Mouse (Mus musculus) right cerebral cortex, postnatal 10 days (tissue): ENCODE results near the gene Tns3.
A peak's percentile ranks its signal among the peaks of the same experiment; 100 is the strongest.

Experiments used
- DNase-seq, 2 experiments: peaks; one replicate each; pipeline ENCODE4 v3.0.0; 2021; ENCODE audit warnings: low spot score in 2 of 2

Gene Tns3

GRCm38 (mm10) chr11:8440221-8440620, 224.1 kb downstream of the Tns3 start:
- no peak for DNase-seq

DNA sequence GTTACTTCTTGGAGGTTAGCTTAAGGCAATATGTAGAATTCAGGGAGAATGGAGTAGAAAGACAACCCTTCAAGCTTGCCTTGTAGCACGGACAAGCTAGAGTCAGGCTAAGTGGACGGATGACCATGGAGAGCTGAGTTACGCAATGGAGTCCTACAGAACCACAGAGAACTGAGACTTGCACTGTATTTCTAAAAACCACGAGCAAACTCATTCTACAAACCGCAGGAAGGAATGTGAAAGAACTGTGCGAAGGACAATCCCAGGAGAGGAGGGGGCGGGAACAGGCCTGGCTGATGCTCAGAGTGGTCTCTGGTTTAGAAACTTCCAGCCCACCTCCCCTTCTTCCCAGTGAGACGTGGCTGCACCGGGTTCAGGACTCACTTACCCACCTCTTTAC, 225.3 kb downstream of the Tns3 start:
- DNase-seq = no peak

- no peak for DNase-seq
Measured at GRCm38 (mm10) chr11:8438269-8438668, 226.1 kb downstream of the Tns3 start.

- DNase-seq = peak in 1 of 2 experiments; percentile 9
Measured at GRCm38 (mm10) chr11:8435101-8435500, 229.2 kb downstream of the Tns3 start.

- DNase-seq = no peak
Measured at GRCm38 (mm10) chr11:8434366-8434765, 230.0 kb downstream of the Tns3 start.

DNA sequence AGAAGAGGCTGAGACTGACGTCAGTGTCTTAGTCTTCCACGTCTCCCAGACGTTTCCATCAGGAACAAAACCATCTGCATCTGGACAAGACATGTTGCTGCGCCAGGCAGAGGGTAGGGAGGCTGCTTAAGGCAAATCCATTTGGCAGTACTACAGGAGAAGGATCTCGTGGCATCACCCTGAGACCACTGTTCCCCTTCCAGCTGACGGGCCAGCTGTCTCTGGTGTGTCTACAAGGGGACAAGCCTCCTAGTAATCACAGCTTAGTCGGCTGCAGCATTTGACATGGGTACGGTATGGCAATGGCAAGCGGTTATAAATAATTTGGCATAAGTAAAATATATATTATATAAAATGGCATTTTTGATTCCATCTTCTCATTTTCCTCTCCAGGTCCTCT, 230.9 kb downstream of the Tns3 start:
- DNase-seq = no peak

DNA sequence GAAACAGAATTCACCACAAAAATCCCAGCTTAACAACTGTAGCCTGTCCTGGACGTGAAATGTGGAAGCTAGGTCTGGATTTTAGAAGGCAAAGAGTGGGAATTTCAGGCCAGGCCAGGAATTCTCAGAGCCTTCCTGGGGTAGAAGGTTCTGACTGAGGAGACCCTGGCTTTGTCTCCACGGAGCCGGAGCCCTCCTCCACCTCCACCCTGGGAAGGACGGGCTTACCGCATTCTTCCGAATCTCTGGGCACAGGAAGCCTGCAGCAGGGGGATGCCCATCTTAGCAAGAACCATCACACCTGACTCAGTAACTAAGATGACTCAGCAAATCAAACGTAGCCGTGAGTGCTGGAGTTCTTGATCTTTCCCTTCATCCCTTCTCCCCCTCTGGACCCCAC, 231.4 kb downstream of the Tns3 start:
- DNase-seq = no peak

DNA sequence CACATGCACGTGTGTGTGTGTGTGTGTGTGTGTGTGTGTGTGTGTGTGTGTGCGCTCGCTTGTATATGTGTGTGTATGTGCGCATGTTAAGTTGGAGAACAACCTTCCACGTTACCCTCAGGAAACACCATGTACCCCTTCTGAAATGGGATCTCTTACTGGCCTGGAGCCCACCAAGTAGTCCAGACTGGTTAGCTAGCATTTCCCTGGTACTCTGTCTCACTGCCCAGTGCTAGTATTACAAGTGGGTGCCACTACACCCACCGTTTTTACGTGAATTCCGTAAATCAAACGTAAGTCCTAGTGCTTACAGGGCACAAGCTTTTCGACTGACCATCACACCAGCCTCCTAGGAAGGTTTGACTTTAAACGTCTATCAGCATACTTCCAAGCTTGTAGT, 236.7 kb downstream of the Tns3 start:
- DNase-seq = peak in 1 of 2 experiments; percentile 10

DNA sequence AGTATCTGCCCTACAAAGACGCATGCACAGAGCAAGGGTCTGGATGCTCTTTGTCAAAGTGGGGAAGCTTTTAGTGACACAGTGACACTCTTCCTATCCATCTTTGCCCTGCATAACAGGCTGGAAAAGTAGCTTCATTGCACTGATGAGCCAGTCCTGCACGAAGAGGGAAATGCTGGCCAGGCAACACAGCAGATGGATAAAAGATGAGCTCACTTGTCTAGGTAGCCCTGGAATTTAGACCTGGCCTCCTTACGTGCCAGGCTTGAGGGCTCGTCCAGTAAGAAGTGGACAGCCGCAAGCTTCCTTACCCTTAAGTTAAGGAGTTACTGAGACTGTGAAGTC, 239.1 kb downstream of the Tns3 start:
- no peak for DNase-seq

- peak; percentile 85 to 91 for DNase-seq
Measured at GRCm38 (mm10) chr11:8424342-8425225, 239.8 kb downstream of the Tns3 start.

GRCm38 (mm10) chr11:8405225-8405899, 259.0 kb downstream of the Tns3 start:
- peak; percentile 79 to 81 for DNase-seq

- no peak for DNase-seq
Measured at GRCm38 (mm10) chr11:8401328-8401727, 263.0 kb downstream of the Tns3 start.

DNA sequence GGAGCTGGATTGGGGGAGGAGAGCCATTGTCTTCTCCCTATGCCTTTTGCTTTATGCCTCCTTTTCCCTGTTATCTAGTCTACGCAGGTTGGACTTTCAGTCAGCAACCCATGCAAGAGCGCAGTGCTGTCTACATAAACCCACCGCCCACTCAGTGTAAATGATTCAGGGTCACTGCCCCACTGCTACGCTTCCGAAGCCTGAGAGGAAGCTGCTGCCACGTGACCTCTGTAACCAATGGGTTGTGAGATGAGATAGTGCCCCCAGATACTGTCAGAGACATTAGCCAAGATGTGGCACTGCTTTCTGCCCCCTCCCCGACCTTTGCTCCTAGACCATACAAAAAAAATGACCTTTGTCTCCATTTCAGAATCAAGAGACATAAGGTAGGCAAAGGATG, 268.0 kb downstream of the Tns3 start:
- DNase-seq = no peak

DNA sequence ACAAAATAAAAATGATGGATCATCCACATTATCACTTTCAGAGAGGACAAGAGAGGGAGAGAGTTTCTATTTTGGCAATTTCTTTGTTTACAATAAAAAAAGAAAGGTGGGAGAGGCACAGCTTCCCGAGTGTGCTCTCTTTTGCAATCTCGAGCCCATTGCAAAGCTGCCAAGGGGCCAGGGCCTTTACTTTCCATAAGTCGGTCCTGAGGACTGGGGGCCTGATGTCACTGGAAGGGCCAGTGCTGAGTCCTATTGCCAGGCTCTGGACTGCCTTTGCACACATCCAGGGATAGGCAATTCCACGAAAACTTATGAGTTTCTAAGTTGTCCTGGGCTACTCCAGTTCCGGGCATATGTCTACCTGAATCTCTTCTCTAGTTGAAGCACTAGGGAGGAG, 272.8 kb downstream of the Tns3 start:
- DNase-seq = no peak

- DNase-seq = no peak
Measured at GRCm38 (mm10) chr11:8385891-8386405, 278.4 kb downstream of the Tns3 start.
